Mouse (Mus musculus): ENCODE measurements around the gene Tmeff1. TPM values are rescaled to one million over a fixed set of nuclear protein-coding genes. Genes with fewer than 3 reads are reported as not detected.

Gene Tmeff1
- total RNA-seq, 2 experiments from 2014 or later, result 30.6 to 32.3 TPM

DNA sequence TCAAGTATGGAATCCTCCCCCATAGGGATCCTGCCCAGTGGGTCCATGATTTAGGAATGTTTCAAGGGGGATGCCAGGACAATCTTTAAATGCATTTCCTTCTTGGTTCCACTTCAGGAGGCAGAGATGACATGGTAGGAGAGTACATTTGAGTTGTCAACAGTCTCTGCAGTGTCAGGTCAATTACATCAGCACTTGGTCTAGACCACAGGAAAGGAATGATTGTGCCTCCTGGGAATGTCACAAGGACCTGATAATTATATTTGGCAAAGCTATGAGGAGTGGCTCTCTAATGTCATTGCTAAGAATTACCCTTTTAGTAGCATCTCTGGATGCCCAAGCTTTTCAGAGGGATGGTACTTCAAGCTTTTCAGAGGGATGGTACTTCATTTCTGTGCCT lies 20.0 kb upstream of the Tmeff1 start:
- DNase-seq, result no peak

DNA sequence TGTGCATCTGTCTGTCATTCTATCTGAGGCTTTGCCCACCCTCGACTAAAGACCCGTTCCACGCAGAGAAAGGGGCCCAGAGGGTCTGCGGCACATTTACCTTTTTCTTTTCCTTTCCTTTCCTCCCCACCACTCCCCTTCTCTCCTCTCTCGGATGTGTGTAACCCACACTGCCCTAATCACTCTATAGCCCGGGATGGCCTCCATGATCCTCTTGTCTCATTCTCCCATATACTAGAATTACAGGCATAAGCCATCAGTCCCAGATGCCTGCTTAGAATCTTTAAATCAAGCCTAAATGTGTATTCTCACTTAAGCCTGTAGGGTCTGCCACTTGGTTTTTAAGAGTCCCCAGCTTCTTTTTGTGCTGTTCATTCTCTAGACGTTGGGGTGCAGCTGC lies 8.6 kb upstream of the Tmeff1 start:
- DNase-seq, result no peak

DNA sequence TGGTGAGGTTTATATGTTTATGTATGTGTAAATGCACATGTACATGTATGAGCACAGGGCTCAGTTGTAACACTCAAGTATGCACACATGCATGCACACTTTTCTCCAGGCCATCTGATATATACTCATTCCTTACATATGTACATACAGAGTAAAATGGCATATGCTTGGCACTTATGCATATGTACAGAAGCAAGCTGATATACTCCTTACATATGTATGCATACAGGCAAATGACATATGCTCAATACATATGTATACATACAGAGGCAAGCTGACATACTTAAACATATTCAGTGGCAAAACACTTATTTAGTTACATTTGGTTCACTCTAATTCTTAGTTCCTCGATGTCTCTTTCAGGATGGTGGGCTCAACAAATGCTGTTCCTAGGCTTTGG lies 7.1 kb upstream of the Tmeff1 start:
- no peak for DNase-seq

DNA sequence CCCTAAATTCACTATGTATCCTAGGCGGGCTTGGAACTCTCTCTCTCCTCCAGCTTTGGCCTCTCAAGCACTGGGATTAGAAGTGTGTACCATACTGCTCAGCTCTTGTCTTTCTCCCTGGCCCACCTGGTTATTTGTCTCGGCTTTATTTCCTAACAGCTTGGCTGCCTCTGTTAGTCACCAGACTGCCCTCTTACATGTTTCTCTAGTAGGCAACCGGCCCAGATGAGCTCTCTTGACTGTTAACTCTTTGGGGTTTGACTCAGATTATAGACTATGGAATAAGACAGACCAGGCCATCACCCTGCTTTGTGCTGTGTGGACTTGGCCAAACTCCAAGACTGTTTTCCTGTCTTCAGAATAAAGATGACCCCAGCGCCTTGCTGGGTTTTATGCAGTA lies 6.6 kb upstream of the Tmeff1 start:
- DNase-seq, result peak; percentile 50

DNA sequence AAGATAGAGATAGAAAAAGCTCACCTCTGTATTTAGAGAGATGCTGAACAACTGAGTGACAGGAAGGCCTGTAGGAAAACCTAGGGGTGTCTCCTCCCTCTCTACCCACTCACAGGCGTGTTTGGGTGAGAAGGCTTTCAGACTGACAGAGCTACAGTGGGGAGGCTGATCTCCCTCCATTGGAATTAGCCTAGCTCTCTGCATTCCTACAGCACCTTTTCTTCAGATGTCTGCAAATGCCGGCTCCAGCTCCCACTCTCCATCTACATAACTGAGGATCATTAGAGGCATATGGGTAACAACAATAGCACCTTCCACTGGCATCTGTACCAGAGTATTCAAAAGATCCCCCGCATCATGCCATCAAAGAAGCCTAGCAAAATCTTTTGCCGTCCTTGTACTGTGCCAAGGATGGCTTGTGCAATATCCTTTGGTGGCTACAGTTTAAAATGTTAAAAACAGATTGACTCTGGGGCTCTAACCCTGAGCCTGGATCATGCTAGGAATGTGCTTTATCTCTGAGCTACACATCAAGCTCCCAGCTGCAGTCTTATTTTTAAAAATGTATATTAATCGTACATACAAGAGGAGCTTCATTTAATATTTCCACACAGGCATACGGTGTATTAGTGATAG lies 5.4 kb upstream of the Tmeff1 start:
- peak; percentile 46 for DNase-seq

DNA sequence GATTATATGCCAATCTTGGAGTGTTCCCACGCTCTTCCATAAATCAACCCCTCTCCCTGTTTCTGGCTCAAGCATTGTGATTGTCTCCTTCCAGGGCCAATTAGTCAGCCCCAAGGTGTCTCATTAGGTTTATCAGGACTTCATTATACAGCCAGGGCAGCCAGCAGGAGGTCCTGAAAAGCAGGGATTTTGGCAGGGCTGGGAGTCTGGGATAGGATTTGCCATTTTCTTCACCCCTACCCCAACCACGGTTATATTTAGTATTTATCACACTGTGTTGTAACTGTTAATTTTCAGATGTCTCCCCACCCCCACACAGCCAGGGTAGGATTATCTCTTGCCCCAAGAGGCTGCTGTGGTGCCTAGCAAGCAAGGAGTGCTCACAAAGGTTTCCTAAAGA lies 3.8 kb upstream of the Tmeff1 start:
- DNase-seq, result no peak

DNA sequence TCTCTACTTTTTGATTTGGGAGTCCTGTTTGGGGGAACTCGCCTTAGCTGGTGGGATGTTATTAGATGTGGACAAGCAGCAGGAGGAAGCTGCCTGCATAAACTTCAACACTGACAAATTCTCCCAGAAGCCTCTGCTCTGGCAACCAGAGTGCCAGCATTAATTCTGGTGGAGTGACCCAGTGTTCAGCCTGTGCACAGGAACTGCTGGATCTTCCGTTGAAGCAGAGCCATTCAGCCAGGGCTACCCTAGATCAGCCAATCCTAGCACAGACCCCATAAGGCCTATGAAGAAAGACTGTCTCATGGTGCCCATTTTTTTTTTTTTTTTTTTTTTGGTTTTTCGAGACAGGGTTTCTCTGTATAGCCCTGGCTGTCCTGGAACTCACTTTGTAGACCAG lies 3.0 kb upstream of the Tmeff1 start:
- no peak for DNase-seq

DNA sequence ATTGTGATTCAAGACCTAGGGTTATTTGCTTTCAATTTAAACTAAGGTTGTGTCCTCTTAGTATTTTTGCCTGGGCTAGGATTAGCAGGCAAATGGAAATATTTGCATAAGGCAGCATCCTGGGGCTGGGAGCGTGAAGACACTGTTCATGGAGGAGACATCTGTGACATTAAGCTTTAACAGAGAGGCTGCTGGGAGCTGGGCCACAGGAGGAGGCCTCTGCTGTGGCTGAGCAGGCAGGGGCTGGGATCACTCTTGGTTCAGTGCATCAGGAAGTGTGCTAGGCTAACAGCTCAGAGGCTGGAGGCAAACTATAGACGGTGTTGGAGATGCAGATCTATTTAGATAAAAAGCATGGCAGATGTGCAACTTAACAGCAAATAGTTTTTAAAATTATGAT lies 2.0 kb upstream of the Tmeff1 start:
- no peak for DNase-seq

DNA sequence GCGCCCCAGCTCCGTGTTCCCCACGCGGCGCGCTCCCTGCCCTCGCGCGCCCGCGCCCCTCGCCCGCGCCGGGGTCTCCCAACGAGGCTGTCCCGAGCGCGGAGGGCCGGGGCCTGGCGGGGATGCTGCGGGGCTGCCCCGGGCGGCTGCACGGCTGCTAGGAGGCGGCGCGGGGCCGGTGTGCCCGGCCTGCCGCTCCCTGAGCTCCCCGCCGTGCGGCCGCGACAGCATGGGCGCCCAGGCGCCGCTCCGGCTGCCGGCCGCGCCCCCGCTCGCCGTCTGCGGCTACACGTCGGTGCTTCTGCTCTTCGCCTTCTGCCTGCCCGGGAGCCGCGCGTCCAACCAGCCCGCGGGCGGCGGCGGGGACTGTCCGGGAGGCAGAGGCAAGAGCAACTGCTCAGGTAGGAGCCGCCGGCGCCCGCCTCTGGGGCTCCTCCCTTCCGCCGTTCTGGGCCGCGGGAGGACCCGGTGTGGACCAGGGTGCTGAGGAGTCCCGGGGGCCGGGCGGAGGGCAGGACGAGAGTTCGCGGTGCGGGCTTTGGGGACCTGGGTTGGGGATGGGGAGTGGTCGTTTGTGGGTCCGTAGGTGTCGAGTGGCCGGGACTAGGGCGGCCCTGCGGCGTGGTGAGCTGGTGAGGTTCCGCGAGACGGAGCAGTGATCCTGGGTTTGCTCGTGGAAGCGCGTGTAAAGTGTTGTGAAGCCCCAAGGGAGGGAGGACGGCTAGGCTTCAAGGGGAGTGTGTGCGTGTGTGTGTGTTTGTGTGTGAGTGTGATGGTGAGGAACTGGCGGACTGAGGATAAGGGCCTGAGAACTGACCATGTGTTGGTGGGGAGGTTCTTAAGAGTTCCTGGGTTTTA lies 496 bp downstream of the Tmeff1 start:
- DNase-seq, result peak; percentile 64

DNA sequence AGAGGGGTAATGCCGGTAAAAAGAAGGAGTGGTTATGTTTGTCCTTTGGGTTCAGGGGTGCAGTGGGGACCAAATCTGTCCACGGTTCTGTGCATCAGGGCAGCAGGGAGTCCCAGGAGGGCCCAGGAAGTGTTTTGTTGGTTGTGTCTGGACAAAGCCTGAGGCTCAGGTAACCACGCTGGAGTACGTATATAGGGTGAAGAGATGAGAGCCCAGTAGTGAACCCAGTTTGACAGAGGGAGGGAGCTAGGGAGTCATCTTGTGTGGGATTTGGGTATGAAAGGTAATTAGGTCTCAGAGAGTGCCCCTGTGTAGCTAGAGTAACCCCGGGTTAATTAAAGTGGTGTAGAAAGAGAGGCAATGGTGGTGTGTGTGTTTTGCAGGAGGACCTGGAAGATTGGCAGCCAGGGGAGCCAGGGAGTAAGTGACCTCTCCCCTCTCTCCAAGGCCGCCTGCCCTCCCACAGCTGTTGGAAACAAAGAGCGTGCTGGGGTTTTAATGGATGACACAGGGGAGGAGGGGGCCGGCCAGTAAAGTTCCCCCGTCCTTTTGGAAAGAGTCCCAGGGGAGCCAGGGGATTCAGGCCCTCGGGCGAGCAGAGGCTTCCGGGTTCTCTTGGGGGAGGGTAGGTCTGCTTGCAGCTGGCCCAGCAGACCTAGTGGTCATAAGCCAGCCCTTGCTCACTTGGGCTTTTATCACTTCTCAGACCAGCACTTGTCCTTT lies 1.3 kb downstream of the Tmeff1 start:
- DNase-seq, result peak; percentile 52

DNA sequence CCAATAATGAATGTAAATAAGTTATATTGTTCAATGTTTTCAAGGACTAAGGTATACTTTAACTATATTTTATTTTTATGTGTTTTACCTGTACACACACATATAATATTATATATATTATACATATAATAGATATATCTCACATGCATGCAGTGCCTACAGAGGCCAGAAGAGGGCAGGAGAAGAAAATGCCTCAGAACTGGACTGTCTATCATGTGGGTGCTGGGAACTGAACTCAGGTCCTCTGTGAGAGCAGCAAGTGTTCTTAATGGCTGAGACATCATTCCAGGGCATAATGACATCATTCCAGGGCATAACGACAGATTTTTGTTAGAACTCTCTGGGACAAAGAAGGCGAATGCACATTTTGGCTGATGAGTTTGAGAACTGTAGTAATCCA lies 2.6 kb downstream of the Tmeff1 start:
- no peak for DNase-seq

DNA sequence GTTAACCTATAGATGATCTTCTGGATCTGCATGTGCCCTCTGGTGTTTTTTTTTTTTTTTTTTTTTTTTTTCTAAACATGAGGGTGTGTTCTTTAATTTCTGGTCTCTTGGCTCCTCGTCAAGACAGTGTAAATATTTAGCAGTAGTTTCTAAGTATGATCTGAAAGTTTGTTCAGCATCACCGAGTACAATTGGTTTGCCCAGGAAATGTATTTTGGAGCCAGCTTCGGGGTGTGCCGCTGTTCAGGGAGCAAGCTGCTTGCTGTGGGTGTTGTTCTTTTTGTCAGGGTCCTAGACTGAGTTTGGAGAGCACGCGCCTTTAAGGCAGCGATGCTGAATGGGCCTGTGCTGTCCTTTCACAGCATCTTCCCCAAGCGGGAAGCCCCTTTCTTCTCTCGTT lies 3.6 kb downstream of the Tmeff1 start:
- no peak for DNase-seq

DNA sequence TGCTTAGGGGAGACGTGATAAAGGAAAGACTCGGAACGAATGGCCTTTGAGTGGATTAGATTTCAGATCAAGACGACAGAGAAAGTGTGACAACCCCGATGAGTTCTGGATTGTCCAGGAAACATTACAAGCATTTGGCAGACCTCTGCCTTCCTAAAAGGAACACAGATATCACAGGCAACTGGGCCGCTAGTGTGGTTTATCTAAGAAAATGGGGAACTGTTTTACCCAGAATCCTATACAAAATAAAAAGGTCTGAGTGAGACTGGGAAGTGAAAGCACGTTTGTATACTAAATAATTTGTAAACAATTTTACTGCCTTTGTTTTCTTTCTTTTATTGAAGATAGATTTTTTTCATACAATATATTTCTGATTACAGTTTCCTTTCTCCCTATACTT lies 5.9 kb downstream of the Tmeff1 start:
- no peak for DNase-seq

DNA sequence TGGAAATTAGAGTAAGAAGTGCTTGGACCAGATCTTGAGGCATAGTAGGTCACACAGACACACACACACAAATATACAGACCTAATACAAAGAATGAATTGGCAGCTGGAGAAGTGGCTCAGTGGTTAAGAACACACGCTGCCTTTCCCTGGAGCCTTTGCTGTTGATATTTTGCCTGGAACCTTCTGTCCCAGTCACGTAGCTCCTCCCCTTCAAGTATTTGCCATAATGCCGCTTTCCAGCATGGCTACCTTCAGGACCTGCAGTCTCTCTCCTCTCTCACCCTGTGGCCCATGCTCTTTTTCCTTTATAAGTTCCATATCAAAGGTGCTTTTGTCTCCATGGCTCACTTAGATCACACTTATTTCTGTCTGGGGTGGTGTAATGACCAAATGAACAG lies 6.4 kb downstream of the Tmeff1 start:
- no peak for DNase-seq

DNA sequence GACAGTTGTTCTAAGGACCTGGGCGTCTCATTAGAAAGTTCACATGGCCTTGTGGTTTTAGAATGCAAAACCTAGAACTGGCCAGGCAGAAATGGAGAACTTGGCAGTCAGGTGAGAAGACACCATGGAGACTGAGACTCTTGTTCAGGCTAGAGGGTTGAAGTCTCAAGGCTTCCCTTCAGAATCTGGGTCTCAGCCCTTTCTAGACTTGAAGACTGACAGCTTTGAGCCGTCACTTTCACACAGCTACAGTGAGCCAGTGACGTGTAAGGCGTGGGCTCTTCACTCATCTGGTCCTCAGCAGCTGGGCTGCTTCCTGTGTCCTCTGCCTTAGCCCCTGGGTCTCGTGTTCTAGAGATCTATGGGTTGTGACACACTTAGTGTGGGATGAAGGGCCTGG lies 7.4 kb downstream of the Tmeff1 start:
- DNase-seq, result no peak

DNA sequence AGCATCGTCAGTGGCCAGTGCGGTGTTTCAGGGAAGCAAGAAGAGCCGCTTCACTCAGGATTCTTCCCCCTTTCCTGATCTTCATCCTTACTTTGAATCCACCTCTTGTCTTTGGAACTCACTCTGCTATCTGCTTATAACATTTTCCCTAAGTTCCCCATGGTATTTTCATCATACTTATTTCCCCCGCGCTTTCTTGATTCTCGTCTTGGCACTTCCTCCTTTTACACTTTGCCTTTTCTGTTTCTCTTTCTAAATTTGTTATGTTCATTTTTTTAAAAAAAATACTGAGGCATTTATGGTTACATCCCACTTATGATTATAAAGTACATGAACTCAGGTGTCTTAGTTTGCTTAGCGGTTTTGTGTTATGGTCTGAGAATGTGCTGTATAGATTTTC lies 7.9 kb downstream of the Tmeff1 start:
- DNase-seq, result no peak

DNA sequence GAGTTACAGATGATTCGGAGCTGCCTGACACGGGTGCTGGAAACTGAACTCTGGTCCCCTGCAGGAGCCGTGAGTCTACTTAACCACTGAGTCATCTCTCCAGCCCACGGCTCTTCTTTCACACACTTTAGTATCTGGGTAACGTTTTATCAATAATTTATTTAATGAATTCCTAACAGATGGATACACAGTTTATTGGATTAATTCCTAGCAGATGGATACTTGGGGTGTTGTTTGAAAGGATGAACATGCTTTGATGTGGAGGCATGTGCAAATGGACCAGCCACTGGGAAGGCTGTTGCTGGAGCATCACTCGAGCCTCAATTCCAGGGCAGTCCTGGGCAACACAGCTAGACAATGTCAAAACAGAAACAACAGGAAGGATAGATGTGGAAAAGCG lies 11.1 kb downstream of the Tmeff1 start:
- DNase-seq, result no peak

DNA sequence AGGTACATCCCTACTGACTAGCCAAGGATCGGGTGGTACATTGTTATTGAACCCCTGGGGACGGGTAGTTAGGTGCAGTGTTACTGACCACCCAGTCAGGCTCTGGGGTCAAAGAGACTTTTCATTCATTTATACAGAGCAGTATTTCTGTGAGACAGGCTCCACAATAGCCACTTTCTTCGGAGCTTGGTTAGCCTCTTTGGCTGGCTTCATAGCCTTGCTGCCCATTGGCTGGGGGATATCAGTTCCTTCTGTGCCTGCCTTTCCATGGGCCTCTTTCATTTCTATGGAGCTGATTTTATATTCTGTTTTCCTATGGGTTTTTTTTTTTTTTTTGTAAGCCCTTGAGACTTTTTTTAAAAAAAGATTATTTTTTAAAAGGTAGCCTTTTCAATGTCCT lies 20.7 kb downstream of the Tmeff1 start:
- no peak for DNase-seq

DNA sequence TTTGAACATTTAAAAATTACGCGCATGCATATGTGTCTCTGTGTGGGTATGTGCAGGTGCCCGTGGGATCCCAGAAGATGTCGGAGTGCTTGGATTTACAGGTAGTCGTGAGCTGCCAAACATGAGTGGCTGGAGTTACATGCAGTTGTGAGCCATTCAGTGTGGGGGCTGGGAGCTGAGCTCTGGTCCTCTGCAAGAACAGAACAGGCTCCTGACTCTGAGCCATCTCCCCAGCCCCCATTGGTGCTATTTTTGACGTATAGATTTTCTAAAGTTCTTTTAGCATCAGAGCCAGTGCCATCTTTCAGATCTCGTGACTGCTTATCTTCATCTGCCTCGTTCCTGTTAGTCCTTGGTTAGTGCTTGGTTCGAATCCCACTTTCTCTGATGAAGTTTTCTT lies 24.5 kb downstream of the Tmeff1 start:
- no peak for DNase-seq

DNA sequence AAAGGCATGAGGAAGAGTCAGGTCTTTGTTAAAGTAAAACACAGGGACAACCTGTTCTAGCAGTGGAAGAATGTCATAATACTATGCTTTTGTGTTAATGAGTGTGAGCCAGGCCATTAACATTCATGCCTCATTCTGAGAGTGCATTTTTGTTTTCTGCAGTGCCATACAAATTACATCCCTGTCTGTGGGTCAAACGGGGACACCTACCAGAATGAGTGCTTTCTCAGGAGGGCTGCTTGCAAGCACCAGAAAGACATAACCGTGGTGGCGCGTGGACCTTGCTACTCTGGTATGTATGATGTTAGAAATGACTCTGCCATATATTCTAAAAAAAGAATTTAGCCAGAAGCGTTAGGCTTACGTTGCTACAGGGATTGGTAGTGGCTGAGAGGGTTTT lies 25.3 kb downstream of the Tmeff1 start:
- no peak for DNase-seq

DNA sequence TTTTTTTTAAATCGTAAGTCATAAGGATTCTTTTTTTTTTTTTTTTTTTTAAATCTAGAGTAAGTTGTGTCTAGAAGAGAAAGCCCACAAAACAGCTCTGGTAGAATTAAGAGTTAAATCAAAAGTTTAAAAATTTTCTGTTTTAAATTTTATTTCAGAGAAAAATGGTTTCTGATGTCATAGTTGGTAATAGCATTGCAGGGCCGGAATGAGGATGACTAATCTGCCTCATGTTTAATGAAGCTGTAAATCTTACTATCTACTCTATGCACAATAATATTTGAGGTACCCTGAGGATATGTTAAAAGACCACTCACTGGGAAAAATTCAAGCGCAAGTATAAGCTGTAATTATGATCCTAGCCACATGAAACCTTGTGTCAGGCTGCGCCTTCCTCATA lies 30.5 kb downstream of the Tmeff1 start:
- DNase-seq, result no peak

DNA sequence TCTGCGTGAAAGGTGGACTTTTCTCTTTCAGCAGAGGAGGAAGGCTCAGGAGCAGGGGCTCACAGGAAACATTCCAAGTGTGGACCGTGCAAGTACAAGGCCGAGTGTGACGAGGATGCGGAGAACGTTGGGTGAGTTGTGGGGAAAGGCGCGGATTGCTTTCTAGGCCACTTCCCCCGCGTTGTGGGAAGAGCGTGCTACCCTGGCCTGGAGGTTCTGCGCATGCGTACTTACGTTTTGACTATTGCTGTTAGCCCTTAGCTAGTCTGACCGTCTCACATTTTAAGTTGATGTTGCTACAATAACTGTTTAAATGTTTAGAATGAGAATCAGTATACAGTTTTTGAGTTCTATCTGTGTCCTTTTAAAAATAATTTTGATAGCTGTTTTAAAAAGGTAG lies 32.2 kb downstream of the Tmeff1 start:
- DNase-seq, result no peak

DNA sequence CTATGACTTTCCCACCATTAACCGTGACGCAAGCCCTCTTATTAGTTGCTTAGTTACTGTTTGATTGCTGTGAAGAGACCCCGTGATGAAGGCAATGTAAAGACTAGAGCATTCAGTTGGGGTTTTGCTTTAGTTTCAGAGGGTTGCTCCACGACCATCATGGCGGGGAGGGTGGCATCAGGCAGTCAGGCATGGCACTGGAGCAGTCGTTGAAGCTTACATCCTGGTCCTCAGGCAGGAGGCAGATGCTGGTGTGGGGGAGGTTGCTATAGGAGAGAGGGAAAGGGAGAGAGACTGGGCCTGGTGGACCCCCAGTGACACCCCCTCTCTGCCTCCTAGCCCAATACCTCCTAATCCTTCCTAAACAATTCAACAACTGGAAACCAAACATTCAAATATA lies 35.1 kb downstream of the Tmeff1 start:
- no peak for DNase-seq

DNA sequence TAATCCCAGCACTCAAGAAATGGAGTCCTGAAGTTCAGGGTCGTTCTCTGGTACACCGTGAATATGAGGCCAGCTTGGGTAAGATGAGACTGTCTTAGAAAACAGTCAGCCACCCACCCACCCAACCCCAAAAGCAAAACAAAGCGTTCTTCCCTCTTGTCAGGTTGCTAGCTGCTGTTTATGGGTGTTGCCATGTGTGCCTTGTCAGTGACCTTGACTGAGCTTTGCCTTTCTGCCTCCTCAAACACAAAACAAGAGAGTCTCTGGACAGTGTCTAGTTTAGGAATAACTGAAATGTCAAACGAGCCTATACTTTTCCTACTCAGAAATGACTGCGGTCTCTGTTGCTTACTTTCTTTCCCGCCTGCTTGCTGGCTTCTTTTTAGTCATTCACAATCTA lies 37.3 kb downstream of the Tmeff1 start:
- no peak for DNase-seq

Measured in adrenal gland, postnatal 10 days (tissue).